Mouse (Mus musculus): ENCODE results near the gene Il31ra.

GRCm38 (mm10) chr13:112582291-112582690, 11.9 kb downstream of the Il31ra start:
- TF ChIP-seq CTCF (IDR thresholded peaks at IDR 0.05; ENCODE audit: low read depth) (no peak), EP300 (IDR thresholded peaks at IDR 0.05; ENCODE audit: low read depth) (no peak)
